In genomic region chr13:95831760-95832159, GRCm38 (mm10) we compare ENCODE assay signal across 15 mouse cellular contexts. TPM values are rescaled to one million over a fixed set of nuclear protein-coding genes. Genes with fewer than 3 reads are reported as not detected.
DNase-seq lines count a peak whose midpoint lies in the region; ATAC-seq lines count a peak whose summit lies in the region.
"Had no signal": no experiment of that assay in that cellular context is flagged by ENCODE, and none has a peak within 500 bp of the region (broad histone marks: within the 10 kb centered on the region; RNA-seq: fewer than 3 reads in every experiment).

No protein-coding gene starts in this region.

- H3K9me3 ChIP-seq in kidney, embryonic 14.5 days (ENCODE audit: control insufficient read depth, low read length): no peaks in the 10 kb centered on the region
- H3K9me3 ChIP-seq in limb, embryonic 13.5 days: no peaks in the 10 kb centered on the region
- H3K9me3 ChIP-seq: G1E had no signal

- H3K4me3 ChIP-seq in kidney, embryonic 14.5 days (ENCODE audit: low read length): no peak overlapping the region
- H3K4me3 ChIP-seq in limb, embryonic 13.5 days: no peak overlapping the region
- H3K4me3 ChIP-seq: myocyte had no signal

- H3K9ac ChIP-seq in kidney, embryonic 14.5 days (ENCODE audit: low read depth, low read length): no peak overlapping the region
- H3K9ac ChIP-seq in limb, embryonic 13.5 days: no peak overlapping the region
- H3K9ac ChIP-seq: liver, postnatal 0 days had no signal

- no peak overlapping the region for H3K27ac ChIP-seq in kidney, embryonic 14.5 days (ENCODE audit: low read depth, low read length)
- H3K27ac ChIP-seq in limb, embryonic 13.5 days: peak overlapping the region; percentile 59; the same call in 1 of the 2 replicates

- ATAC-seq in kidney, embryonic 14.5 days (ENCODE audit: low FRiP score, low TSS enrichment): no peak
- no peak for ATAC-seq in limb, embryonic 13.5 days (ENCODE audit: low FRiP score, low read depth)
- ATAC-seq: forebrain, embryonic 16.5 days; liver, postnatal 0 days had no signal

- peak; percentile 74 for DNase-seq in adrenal gland, adult 2 months
- no peak for DNase-seq in adrenal gland, postnatal 4 days (ENCODE audit: low spot score in 2 of 2)
- DNase-seq in kidney, adult 8-10 months: peak; percentile 9 to 11
- peak; percentile 59 to 71 for DNase-seq in adrenal gland, postnatal 36 days
- DNase-seq in urinary bladder, postnatal 25 days (ENCODE audit: low spot score): no peak
- no peak for DNase-seq in urinary bladder, postnatal 14 days (ENCODE audit: low spot score)
- DNase-seq: gastrocnemius, postnatal 10 days; layer of hippocampus, postnatal 36 days; liver, postnatal 0 days; spleen, adult 18-20 months had no signal

- no peak overlapping the region for H3K4me2 ChIP-seq in kidney, embryonic 14.5 days (replicated peaks; ENCODE audit: low read depth, low read length)
- no peak overlapping the region for H3K4me2 ChIP-seq in limb, embryonic 13.5 days (replicated peaks)

- H3K36me3 ChIP-seq in kidney, embryonic 14.5 days (ENCODE audit: control insufficient read depth, insufficient read depth, low read length): no peaks in the 10 kb centered on the region
- H3K36me3 ChIP-seq in limb, embryonic 13.5 days: peaks cover 6% of the 10 kb centered on the region; the same call in 1 of the 2 replicates

- H3K4me1 ChIP-seq in kidney, embryonic 14.5 days (ENCODE audit: control insufficient read depth, insufficient read depth, low read length): no peaks in the 10 kb centered on the region
- H3K4me1 ChIP-seq in limb, embryonic 13.5 days: peaks cover 22% of the 10 kb centered on the region

- no peaks in the 10 kb centered on the region for H3K27me3 ChIP-seq in kidney, embryonic 14.5 days (ENCODE audit: control insufficient read depth, insufficient read depth, low read length)
- no peaks in the 10 kb centered on the region for H3K27me3 ChIP-seq in limb, embryonic 13.5 days

RNA-seq across cellular contexts. Expression of gene Iqgap2, which starts 60.0 kb away (rescaled TPM):
- total RNA-seq in adrenal gland, adult 2 months (2021): 100 to 1,000 TPM; 107 to 186 TPM
- 9.0 and 9.5 TPM in 2 replicates for polyA plus RNA-seq in adrenal gland, adult 2 months (2012; rRNA removed)
- total RNA-seq in adrenal gland, postnatal 4 days (2021): 10 to 100 TPM; 93.7 to 97.7 TPM
- 6.6 and 11.2 TPM in 2 replicates for polyA plus RNA-seq in kidney, embryonic 14.5 days (2014; fragmentation: Nextera tagmentation; extraction: Ambion mirVana)
- total RNA-seq in adrenal gland, postnatal 36 days (2021): 100 to 1,000 TPM; 149 to 229 TPM
- polyA plus RNA-seq in limb, embryonic 13.5 days (2015; fragmentation: Nextera tagmentation; extraction: Ambion mirVana): 12.6 and 13.6 TPM in 2 replicates

Comparison
In these comparisons a context has a peak if more than half of its experiments do, and no peak if none do; other contexts are left out.
1. DNase-seq: peak in adrenal gland, adult 2 months (single experiment), kidney, adult 8-10 months (2 of 2) and adrenal gland, postnatal 36 days (2 of 2); none in adrenal gland, postnatal 4 days (0 of 2), urinary bladder, postnatal 25 days (single experiment) and urinary bladder, postnatal 14 days (single experiment).